In genomic region chr10:43174326-43175155, GRCm38 (mm10) we compare ENCODE assay signal across 8 mouse cellular contexts. TPM values are rescaled to one million over a fixed set of nuclear protein-coding genes. Genes with fewer than 3 reads are reported as not detected.
DNase-seq lines count a peak whose midpoint lies in the region; ATAC-seq and TF ChIP-seq lines count a peak whose summit lies in the region.

Sobp (minus strand) TSS chr10:43174530.
9030612E09Rik (plus strand) TSS chr10:43174704.

- no peaks in the 10 kb centered on the region for H3K36me3 ChIP-seq in embryonic facial prominence, embryonic 10.5 days (replicated peaks)
- no peaks in the 10 kb centered on the region for H3K36me3 ChIP-seq in intestine, embryonic 16.5 days (ENCODE audit: control insufficient read depth, insufficient read depth, low read length)
- no peaks in the 10 kb centered on the region for H3K36me3 ChIP-seq in limb, embryonic 10.5 days
- H3K36me3 ChIP-seq in midbrain, postnatal 0 days (ENCODE audit: insufficient read depth, low read length): no peaks in the 10 kb centered on the region

- TF ChIP-seq CTCF in midbrain, postnatal 0 days (IDR thresholded peaks at IDR 0.05): no peak

- peak within 1 kb of the TSS; percentile 96 for H3K4me2 ChIP-seq in intestine, embryonic 16.5 days (ENCODE audit: low read depth, low read length)
- peak within 1 kb of the TSS; percentile 88 for H3K4me2 ChIP-seq in midbrain, postnatal 0 days (ENCODE audit: low read depth, low read length, poor library complexity, severe bottlenecking)

- ATAC-seq in granulocyte monocyte progenitor cell, adult 5-6 weeks (replicated peaks; ENCODE audit: poor library complexity, severe bottlenecking): 0 out of 2 replicates have a peak, but pooled peaks have one; percentile 12
- ATAC-seq in intestine, embryonic 16.5 days: peak; percentile 86
- peak; percentile 84 for ATAC-seq in midbrain, postnatal 0 days (ENCODE audit: low FRiP score)

- peak within 1 kb of the TSS; percentile 94 for H3K4me3 ChIP-seq in embryonic facial prominence, embryonic 10.5 days
- H3K4me3 ChIP-seq in intestine, embryonic 16.5 days (ENCODE audit: low read length): peak within 1 kb of the TSS; percentile 78
- H3K4me3 ChIP-seq in limb, embryonic 10.5 days: peak within 1 kb of the TSS; percentile 81
- H3K4me3 ChIP-seq in midbrain, postnatal 0 days (ENCODE audit: low read depth, low read length): peak within 1 kb of the TSS; percentile 97

- no peaks in the 10 kb centered on the region for H3K9me3 ChIP-seq in embryonic facial prominence, embryonic 10.5 days
- H3K9me3 ChIP-seq in intestine, embryonic 16.5 days (ENCODE audit: control insufficient read depth, low read length): no peaks in the 10 kb centered on the region
- H3K9me3 ChIP-seq in limb, embryonic 10.5 days (replicated peaks): no peaks in the 10 kb centered on the region
- no peaks in the 10 kb centered on the region for H3K9me3 ChIP-seq in midbrain, postnatal 0 days (ENCODE audit: low read length)

- DNase-seq in ovary, adult 18-20 months (ENCODE audit: low spot score): peak; percentile 63
- DNase-seq in ovary, postnatal 10 days (ENCODE audit: low spot score): no peak
- DNase-seq in embryonic facial prominence, embryonic 10.5 days (ENCODE audit: low spot score): peak; percentile 85
- peak; percentile 80 for DNase-seq in limb, embryonic 10.5 days (ENCODE audit: low spot score)
- peak; percentile 90 for DNase-seq in midbrain, postnatal 0 days (ENCODE audit: low spot score)
- peak; percentile 81 for DNase-seq in testis, postnatal 10 days (ENCODE audit: low spot score)

- H3K27ac ChIP-seq in embryonic facial prominence, embryonic 10.5 days (replicated peaks): peak within 1 kb of the TSS; percentile 93
- H3K27ac ChIP-seq in intestine, embryonic 16.5 days (ENCODE audit: low read length): peak within 1 kb of the TSS; percentile 51
- peak within 1 kb of the TSS; percentile 90 for H3K27ac ChIP-seq in limb, embryonic 10.5 days
- peak within 1 kb of the TSS; percentile 96 for H3K27ac ChIP-seq in midbrain, postnatal 0 days (ENCODE audit: low read depth, low read length)

- WGBS in embryonic facial prominence, embryonic 10.5 days: under 1% methylated on average over 91 of the region's 91 CpGs
- WGBS in intestine, embryonic 16.5 days: under 1% methylated on average over 59 of the region's 91 CpGs
- under 1% methylated on average over 84 of the region's 91 CpGs for WGBS in limb, embryonic 10.5 days
- 0% methylated on average over 48 of the region's 91 CpGs for WGBS in midbrain, postnatal 0 days

- peaks cover 68% of the 10 kb centered on the region for H3K27me3 ChIP-seq in embryonic facial prominence, embryonic 10.5 days (replicated peaks; ENCODE audit: low read depth, poor library complexity, severe bottlenecking)
- H3K27me3 ChIP-seq in intestine, embryonic 16.5 days (replicated peaks; ENCODE audit: control insufficient read depth, insufficient read depth, low read length): peaks cover 29% of the 10 kb centered on the region
- peaks cover 65% of the 10 kb centered on the region for H3K27me3 ChIP-seq in limb, embryonic 10.5 days (ENCODE audit: low read depth, poor library complexity, severe bottlenecking)
- no peaks in the 10 kb centered on the region for H3K27me3 ChIP-seq in midbrain, postnatal 0 days (ENCODE audit: insufficient read depth, low read length)

- H3K9ac ChIP-seq in intestine, embryonic 16.5 days (ENCODE audit: low read depth, low read length): peak within 1 kb of the TSS; percentile 73
- H3K9ac ChIP-seq in midbrain, postnatal 0 days (replicated peaks; ENCODE audit: low read length, poor library complexity, severe bottlenecking): peak within 1 kb of the TSS; percentile 91

- H3K4me1 ChIP-seq in embryonic facial prominence, embryonic 10.5 days: peaks cover 49% of the 10 kb centered on the region
- H3K4me1 ChIP-seq in intestine, embryonic 16.5 days (ENCODE audit: control insufficient read depth, insufficient read depth, low read length): peaks cover 8% of the 10 kb centered on the region
- peaks cover 46% of the 10 kb centered on the region for H3K4me1 ChIP-seq in limb, embryonic 10.5 days
- peaks cover 3% of the 10 kb centered on the region; the same call in 1 of the 2 replicates for H3K4me1 ChIP-seq in midbrain, postnatal 0 days (ENCODE audit: insufficient read depth, low read length)

RNA-seq across cellular contexts. Expression of gene Sobp, which starts in this region (rescaled TPM):
- 3.1 and 3.2 TPM in 2 replicates for polyA plus RNA-seq in embryonic facial prominence, embryonic 10.5 days (2016; fragmentation: Nextera tagmentation; extraction: Ambion mirVana)
- not detected in 2 replicates for total RNA-seq in granulocyte monocyte progenitor cell, adult 5-6 weeks (2014; fragmentation: Nextera tagmentation)
- not detected in 2 replicates for total RNA-seq in granulocyte monocyte progenitor cell, adult 5-6 weeks (2017)
- 0.46 and 0.55 TPM in 2 replicates for polyA plus RNA-seq in intestine, embryonic 16.5 days (2015; fragmentation: Nextera tagmentation; extraction: Ambion mirVana)
- polyA plus RNA-seq in limb, embryonic 10.5 days (2016; fragmentation: Nextera tagmentation; extraction: Ambion mirVana): 1.4 and 2.3 TPM in 2 replicates
- 30.5 and 34.2 TPM in 2 replicates for total RNA-seq in midbrain, postnatal 0 days (2014; rRNA removed)
- polyA plus RNA-seq in midbrain, postnatal 0 days (2015; fragmentation: Nextera tagmentation; extraction: Ambion mirVana): 14.0 and 17.0 TPM in 2 replicates

RNA-seq across cellular contexts. Expression of gene 9030612E09Rik, which starts in this region (rescaled TPM):
- polyA plus RNA-seq in embryonic facial prominence, embryonic 10.5 days (2016; fragmentation: Nextera tagmentation; extraction: Ambion mirVana): 0.80 and 1.4 TPM in 2 replicates
- total RNA-seq in granulocyte monocyte progenitor cell, adult 5-6 weeks (2014; fragmentation: Nextera tagmentation): not detected in 2 replicates
- total RNA-seq in granulocyte monocyte progenitor cell, adult 5-6 weeks (2017): not detected in 2 replicates
- 0.23 and 0.24 TPM in 2 replicates for polyA plus RNA-seq in intestine, embryonic 16.5 days (2015; fragmentation: Nextera tagmentation; extraction: Ambion mirVana)
- 0.30 and 0.83 TPM in 2 replicates for polyA plus RNA-seq in limb, embryonic 10.5 days (2016; fragmentation: Nextera tagmentation; extraction: Ambion mirVana)
- 0.93 and 2.5 TPM in 2 replicates for total RNA-seq in midbrain, postnatal 0 days (2014; rRNA removed)
- polyA plus RNA-seq in midbrain, postnatal 0 days (2015; fragmentation: Nextera tagmentation; extraction: Ambion mirVana): 1.5 and 1.6 TPM in 2 replicates

Comparison
In these comparisons a context has a peak if more than half of its experiments do, and no peak if none do; other contexts are left out.
1. RNA of gene Sobp (total RNA-seq): 30.5 to 34.2 TPM in midbrain, postnatal 0 days; not detected in granulocyte monocyte progenitor cell, adult 5-6 weeks; every median in the first group is over 10 times any median in the second.
2. Peak in ATAC-seq in granulocyte monocyte progenitor cell, adult 5-6 weeks; RNA of the genes that start here not detected or under 1 TPM.
3. Peak in ATAC-seq, H3K4me3 ChIP-seq, H3K27ac ChIP-seq, H3K9ac ChIP-seq and H3K4me2 ChIP-seq in intestine, embryonic 16.5 days; RNA of the genes that start here not detected or under 1 TPM.
4. ATAC-seq: peak in every context shown above with its lines; median percentile 86 in intestine, embryonic 16.5 days; 84 in midbrain, postnatal 0 days; 12 in granulocyte monocyte progenitor cell, adult 5-6 weeks.
5. Peak in every context shown above with its lines, with median percentiles within 50 percentile points of each other: H3K27ac ChIP-seq and H3K4me3 ChIP-seq.